8 mouse cellular contexts compared by ENCODE assay signal in genomic region chr11:89299116-89299783, GRCm38 (mm10). TPM values are rescaled to one million over a fixed set of nuclear protein-coding genes. Genes with fewer than 3 reads are reported as not detected.
DNase-seq lines count a peak whose midpoint lies in the region; ATAC-seq and TF ChIP-seq lines count a peak whose summit lies in the region.

No protein-coding gene starts in this region.

- peak overlapping the region; percentile 39 for H3K4me3 ChIP-seq in hindbrain, embryonic 12.5 days
- peak overlapping the region; percentile 24; the same call in 1 of the 2 replicates for H3K4me3 ChIP-seq in liver, embryonic 13.5 days (replicated peaks)
- H3K4me3 ChIP-seq in small intestine, adult 2 months (ENCODE audit: low read depth, low read length): peak overlapping the region; percentile 30; the same call in 1 of the 2 replicates

- no peak for TF ChIP-seq CTCF in small intestine, adult 2 months (IDR thresholded peaks at IDR 0.05; ENCODE audit: extremely low read depth, insufficient read length, insufficient replicate concordance, low read depth, low read length)

- no peaks in the 10 kb centered on the region for H3K9me3 ChIP-seq in hindbrain, embryonic 12.5 days (replicated peaks)
- no peaks in the 10 kb centered on the region for H3K9me3 ChIP-seq in liver, embryonic 13.5 days (replicated peaks)

- WGBS in hindbrain, embryonic 12.5 days: under 1% methylated on average over 25 of the region's 36 CpGs
- WGBS in liver, embryonic 13.5 days (ENCODE audit: insufficient replicate concordance): 2% methylated on average over 30 of the region's 36 CpGs
- WGBS in small intestine, adult 2 months: 2% methylated on average over 34 of the region's 36 CpGs

- peaks cover 16% of the 10 kb centered on the region for H3K27me3 ChIP-seq in hindbrain, embryonic 12.5 days
- peaks cover 86% of the 10 kb centered on the region for H3K27me3 ChIP-seq in liver, embryonic 13.5 days
- peaks cover 51% of the 10 kb centered on the region for H3K27me3 ChIP-seq in small intestine, adult 2 months (ENCODE audit: control insufficient read depth, insufficient read depth, low read length)

- H3K4me1 ChIP-seq in hindbrain, embryonic 12.5 days: peaks cover 25% of the 10 kb centered on the region
- peaks cover 9% of the 10 kb centered on the region for H3K4me1 ChIP-seq in liver, embryonic 13.5 days (replicated peaks)
- H3K4me1 ChIP-seq in small intestine, adult 2 months (ENCODE audit: control insufficient read depth, insufficient read depth, insufficient read length, low read length): peaks cover 7% of the 10 kb centered on the region

- DNase-seq in adrenal gland, adult 2 months: peak; percentile 15
- DNase-seq in adrenal gland, adult 18-20 months (ENCODE audit: low spot score in 2 of 2): no peak
- DNase-seq in right cerebral cortex, postnatal 10 days (ENCODE audit: low spot score in 2 of 2): peak; percentile 36 to 48
- no peak for DNase-seq in right cerebral cortex, postnatal 14 days
- no peak for DNase-seq in liver, embryonic 13.5 days
- no peak for DNase-seq in spleen, adult 18-20 months

- peak; percentile 49 for ATAC-seq in hindbrain, embryonic 12.5 days (ENCODE audit: low FRiP score)
- ATAC-seq in liver, embryonic 13.5 days (ENCODE audit: low read depth): no peak

- TF ChIP-seq POLR2A in small intestine, adult 2 months (IDR thresholded peaks at IDR 0.05; ENCODE audit: low read depth, low read length): no peak

- H3K4me2 ChIP-seq in hindbrain, embryonic 12.5 days (replicated peaks): peak overlapping the region; percentile 66
- peak overlapping the region; percentile 46 for H3K4me2 ChIP-seq in liver, embryonic 13.5 days

- peak overlapping the region; percentile 49; the same call in 1 of the 2 replicates for H3K9ac ChIP-seq in hindbrain, embryonic 12.5 days
- no peak overlapping the region for H3K9ac ChIP-seq in liver, embryonic 13.5 days

- peak overlapping the region; percentile 69 for H3K27ac ChIP-seq in hindbrain, embryonic 12.5 days
- no peak overlapping the region for H3K27ac ChIP-seq in liver, embryonic 13.5 days
- H3K27ac ChIP-seq in small intestine, adult 2 months (ENCODE audit: insufficient read depth, low read depth, low read length): no peak overlapping the region

- H3K36me3 ChIP-seq in hindbrain, embryonic 12.5 days: no peaks in the 10 kb centered on the region
- no peaks in the 10 kb centered on the region for H3K36me3 ChIP-seq in liver, embryonic 13.5 days
- H3K36me3 ChIP-seq in small intestine, adult 2 months (ENCODE audit: control insufficient read depth, insufficient read depth, low read length): no peaks in the 10 kb centered on the region

RNA-seq across cellular contexts. Expression of gene Nog, which starts 2.9 kb away (rescaled TPM):
- total RNA-seq in adrenal gland, adult 2 months (2021): under 1 TPM; 0.21 to 0.37 TPM
- 1.2 and 2.1 TPM in 2 replicates for polyA plus RNA-seq in adrenal gland, adult 2 months (2012; rRNA removed)
- total RNA-seq in adrenal gland, adult 18-20 months (2021): 1 to 10 TPM in 1 of 2 experiments, under 1 TPM in 1; 0.46 to 1.2 TPM
- polyA plus RNA-seq in hindbrain, embryonic 12.5 days (2016; fragmentation: Nextera tagmentation; extraction: Ambion mirVana): 7.7 and 9.8 TPM in 2 replicates
- polyA plus RNA-seq in liver, embryonic 13.5 days (2015; fragmentation: Nextera tagmentation; extraction: Ambion mirVana): not detected in 2 replicates
- 2.0 and 2.7 TPM in 2 replicates for polyA plus RNA-seq in small intestine, adult 2 months (2012; rRNA removed)

Comparison
In these comparisons a context has a peak if more than half of its experiments do, and no peak if none do; other contexts are left out.
1. DNase-seq: peak in adrenal gland, adult 2 months (single experiment) and right cerebral cortex, postnatal 10 days (2 of 2); none in adrenal gland, adult 18-20 months (0 of 2), right cerebral cortex, postnatal 14 days (single experiment), liver, embryonic 13.5 days (single experiment) and spleen, adult 18-20 months (0 of 2).
2. Peak in every context shown above with its lines, with median percentiles within 50 percentile points of each other: H3K4me3 ChIP-seq.